18 mouse cellular contexts compared by ENCODE assay signal in genomic region chr13:27031853-27032240, GRCm38 (mm10). TPM values are rescaled to one million over a fixed set of nuclear protein-coding genes. Genes with fewer than 3 reads are reported as not detected.
DNase-seq lines count a peak whose midpoint lies in the region; ATAC-seq and TF ChIP-seq lines count a peak whose summit lies in the region.
"Had no signal": no experiment of that assay in that cellular context is flagged by ENCODE, and none has a peak within 500 bp of the region (broad histone marks: within the 10 kb centered on the region; RNA-seq: fewer than 3 reads in every experiment).

No protein-coding gene starts in this region.

- H3K9me3 ChIP-seq in heart, embryonic 15.5 days (replicated peaks): no peaks in the 10 kb centered on the region
- no peaks in the 10 kb centered on the region for H3K9me3 ChIP-seq in kidney, postnatal 0 days (replicated peaks; ENCODE audit: low read length)
- H3K9me3 ChIP-seq in embryonic facial prominence, embryonic 11.5 days (replicated peaks; ENCODE audit: control insufficient read depth, low read length): no peaks in the 10 kb centered on the region
- no peaks in the 10 kb centered on the region for H3K9me3 ChIP-seq in limb, embryonic 13.5 days

- no peak for TF ChIP-seq CTCF in kidney, postnatal 0 days (IDR thresholded peaks at IDR 0.05; ENCODE audit: low read depth)

- DNase-seq in heart, postnatal 14 days: no peak
- DNase-seq in kidney, postnatal 0 days (ENCODE audit: low spot score): peak; percentile 35
- DNase-seq in kidney, adult 9 months: no peak
- DNase-seq in embryonic facial prominence, embryonic 11.5 days (ENCODE audit: low spot score): peak; percentile 32
- DNase-seq in right cerebral cortex, postnatal 25 days: no peak
- no peak for DNase-seq in adrenal gland, adult (ENCODE audit: inconsistent age in 2 of 2, low spot score in 1 of 2)
- DNase-seq: adrenal gland, adult 8-10 months; cerebellum, adult 9-11 months; layer of hippocampus, adult 9-11 months; lung, adult 18-20 months had no signal

- intact Hi-C loops in heart, postnatal 14 days (cut with DNase I): no loop called here

- no peaks in the 10 kb centered on the region for H3K36me3 ChIP-seq in heart, embryonic 15.5 days
- H3K36me3 ChIP-seq in kidney, postnatal 0 days (ENCODE audit: insufficient read depth, low read length): no peaks in the 10 kb centered on the region
- H3K36me3 ChIP-seq in embryonic facial prominence, embryonic 11.5 days (replicated peaks; ENCODE audit: control insufficient read depth, insufficient read depth, low read depth, low read length): no peaks in the 10 kb centered on the region
- no peaks in the 10 kb centered on the region for H3K36me3 ChIP-seq in limb, embryonic 13.5 days

- 0 out of 2 replicates have a peak overlapping the region, but pooled peaks have one; percentile 28 for H3K27ac ChIP-seq in heart, embryonic 15.5 days
- no peak overlapping the region; the same call in 1 of the 2 replicates for H3K27ac ChIP-seq in kidney, postnatal 0 days
- H3K27ac ChIP-seq in embryonic facial prominence, embryonic 11.5 days (replicated peaks; ENCODE audit: low read depth, low read length): peak overlapping the region; percentile 22; the same call in 1 of the 2 replicates
- peak overlapping the region; percentile 16; the same call in 1 of the 2 replicates for H3K27ac ChIP-seq in limb, embryonic 13.5 days

- ATAC-seq in heart, embryonic 15.5 days (replicated peaks; ENCODE audit: insufficient number of reproducible peaks, insufficient read depth, low FRiP score, low read depth): no peak
- ATAC-seq in kidney, postnatal 0 days (replicated peaks; ENCODE audit: low FRiP score, low read depth): no peak
- ATAC-seq in embryonic facial prominence, embryonic 11.5 days (replicated peaks; ENCODE audit: insufficient number of reproducible peaks, low FRiP score, low TSS enrichment, low read depth): no peak
- ATAC-seq in limb, embryonic 13.5 days (ENCODE audit: low FRiP score, low read depth): no peak

- no peaks in the 10 kb centered on the region for H3K27me3 ChIP-seq in heart, embryonic 15.5 days
- no peaks in the 10 kb centered on the region for H3K27me3 ChIP-seq in kidney, postnatal 0 days (ENCODE audit: insufficient read depth, low read length)
- H3K27me3 ChIP-seq in embryonic facial prominence, embryonic 11.5 days (ENCODE audit: control insufficient read depth, insufficient read depth, low read length): no peaks in the 10 kb centered on the region
- no peaks in the 10 kb centered on the region for H3K27me3 ChIP-seq in limb, embryonic 13.5 days

- WGBS in heart, embryonic 15.5 days: 90% methylated on average over 1 of the region's 1 CpGs
- 43% methylated on average over 1 of the region's 1 CpGs for WGBS in kidney, postnatal 0 days
- 38% methylated on average over 1 of the region's 1 CpGs for WGBS in embryonic facial prominence, embryonic 11.5 days
- 58% methylated on average over 1 of the region's 1 CpGs for WGBS in limb, embryonic 13.5 days

- H3K9ac ChIP-seq in heart, embryonic 15.5 days: no peak overlapping the region
- H3K9ac ChIP-seq in kidney, postnatal 0 days (ENCODE audit: low read depth, low read length): no peak overlapping the region
- no peak overlapping the region for H3K9ac ChIP-seq in embryonic facial prominence, embryonic 11.5 days (replicated peaks; ENCODE audit: low read length)
- H3K9ac ChIP-seq in limb, embryonic 13.5 days: no peak overlapping the region

- no peak overlapping the region for H3K4me2 ChIP-seq in heart, embryonic 15.5 days
- no peak overlapping the region for H3K4me2 ChIP-seq in kidney, postnatal 0 days (ENCODE audit: low read length)
- H3K4me2 ChIP-seq in embryonic facial prominence, embryonic 11.5 days (ENCODE audit: low read depth, low read length): no peak overlapping the region
- H3K4me2 ChIP-seq in limb, embryonic 13.5 days (replicated peaks): no peak overlapping the region

- no peaks in the 10 kb centered on the region for H3K4me1 ChIP-seq in heart, embryonic 15.5 days (replicated peaks)
- H3K4me1 ChIP-seq in kidney, postnatal 0 days (replicated peaks; ENCODE audit: insufficient read depth, low read length): no peaks in the 10 kb centered on the region; the same call in 1 of the 2 replicates
- H3K4me1 ChIP-seq in embryonic facial prominence, embryonic 11.5 days (ENCODE audit: control insufficient read depth, insufficient read depth, low read length): 0 out of 2 replicates have a peak, but pooled peaks cover 3% of the 10 kb centered on the region
- peaks cover 16% of the 10 kb centered on the region for H3K4me1 ChIP-seq in limb, embryonic 13.5 days

- no peak overlapping the region for H3K4me3 ChIP-seq in heart, embryonic 15.5 days
- H3K4me3 ChIP-seq in kidney, postnatal 0 days (replicated peaks; ENCODE audit: low read depth, low read length): no peak overlapping the region
- H3K4me3 ChIP-seq in embryonic facial prominence, embryonic 11.5 days (ENCODE audit: low read depth, low read length): no peak overlapping the region
- no peak overlapping the region for H3K4me3 ChIP-seq in limb, embryonic 13.5 days
- H3K4me3 ChIP-seq: erythroblast, embryonic 14.5 days had no signal

RNA-seq across cellular contexts. Expression of gene Prl, which starts 25.5 kb away (rescaled TPM):
- polyA plus RNA-seq in heart, embryonic 15.5 days (2015; fragmentation: Nextera tagmentation; extraction: Ambion mirVana): not detected in 2 replicates
- not detected for total RNA-seq in heart, postnatal 14 days (2021)
- not detected in 2 replicates for polyA plus RNA-seq in kidney, postnatal 0 days (2015; fragmentation: Nextera tagmentation; extraction: Ambion mirVana)
- polyA plus RNA-seq in embryonic facial prominence, embryonic 11.5 days (2014; fragmentation: Nextera tagmentation; extraction: Ambion mirVana): not detected in 2 replicates
- polyA plus RNA-seq in limb, embryonic 13.5 days (2015; fragmentation: Nextera tagmentation; extraction: Ambion mirVana): not detected in 2 replicates
- total RNA-seq: adrenal gland, adult 8-10 months; gastrocnemius, postnatal 4 days; left cerebral cortex, postnatal 36 days had no signal
- polyA plus RNA-seq: erythroblast, embryonic 14.5 days; heart, embryonic 16.5 days; neural tube, embryonic 14.5 days; testis, adult 2 months had no signal

Comparison
In these comparisons a context has a peak if more than half of its experiments do, and no peak if none do; other contexts are left out.
1. DNase-seq: peak in kidney, postnatal 0 days (single experiment) and embryonic facial prominence, embryonic 11.5 days (single experiment); none in heart, postnatal 14 days (0 of 2), kidney, adult 9 months (single experiment), right cerebral cortex, postnatal 25 days (single experiment) and adrenal gland, adult (0 of 2).